Mouse (Mus musculus): ENCODE data around the gene Gm4881. TPM values are rescaled to one million over a fixed set of nuclear protein-coding genes. Genes with fewer than 3 reads are reported as not detected.

The Gm4881 gene
- polyA plus RNA-seq (2014; fragmentation: Illumina TruSeq; extraction: RNeasy Lipid Tissue Mini Kit (QIAGEN cat#74804)) = not detected

GRCm38 (mm10) chr7:24944257-24944950, at the start of gene Gm4881:
Gene Gm4881, minus strand, starts transcription at chr7:24944494.

GRCm38 (mm10) chr7:24971972-24972893, 27.9 kb upstream of the Gm4881 start, which contains the start of gene Rabac1:
Gene Rabac1, minus strand, starts transcription at chr7:24972754.

GRCm38 (mm10) chr7:24902630-24903443, 41.5 kb downstream of the Gm4881 start, which contains the start of gene Arhgef1:
Gene Arhgef1, plus strand, starts transcription at chr7:24902912.

GRCm38 (mm10) chr7:24897224-24897623, 47.1 kb downstream of the Gm4881 start, which contains the start of gene Cd79a:
Gene Cd79a, plus strand, starts transcription at chr7:24897381.

GRCm38 (mm10) chr7:24883896-24884692, 60.2 kb downstream of the Gm4881 start, which contains the start of gene Rps19:
Gene Rps19, plus strand, starts transcription at chr7:24884371.

Other genes starting within 250 kb of the Gm4881 start
- not detected for gene BC049730, start 235.3 kb downstream of the Gm4881 start, polyA plus RNA-seq (2014; fragmentation: Illumina TruSeq; extraction: RNeasy Lipid Tissue Mini Kit (QIAGEN cat#74804))
- not detected for gene Gm4763, start 217.6 kb downstream of the Gm4881 start, polyA plus RNA-seq (2014; fragmentation: Illumina TruSeq; extraction: RNeasy Lipid Tissue Mini Kit (QIAGEN cat#74804))
- 0.17 TPM for gene Cd177, start 184.2 kb downstream of the Gm4881 start, polyA plus RNA-seq (2014; fragmentation: Illumina TruSeq; extraction: RNeasy Lipid Tissue Mini Kit (QIAGEN cat#74804))
- gene Ceacam10, start 167.3 kb downstream of the Gm4881 start, polyA plus RNA-seq (2014; fragmentation: Illumina TruSeq; extraction: RNeasy Lipid Tissue Mini Kit (QIAGEN cat#74804)) = 0.83 TPM
- gene Gm9844, start 82.3 kb downstream of the Gm4881 start, polyA plus RNA-seq (2014; fragmentation: Illumina TruSeq; extraction: RNeasy Lipid Tissue Mini Kit (QIAGEN cat#74804)) = not detected
- gene Lypd4, start 74.6 kb downstream of the Gm4881 start, polyA plus RNA-seq (2014; fragmentation: Illumina TruSeq; extraction: RNeasy Lipid Tissue Mini Kit (QIAGEN cat#74804)) = not detected
- not detected for gene Dmrtc2, start 74.4 kb downstream of the Gm4881 start, polyA plus RNA-seq (2014; fragmentation: Illumina TruSeq; extraction: RNeasy Lipid Tissue Mini Kit (QIAGEN cat#74804))
- 9.2 TPM for gene Rps19, start 60.1 kb downstream of the Gm4881 start, polyA plus RNA-seq (2014; fragmentation: Illumina TruSeq; extraction: RNeasy Lipid Tissue Mini Kit (QIAGEN cat#74804))
- not detected for gene Cd79a, start 47.1 kb downstream of the Gm4881 start, polyA plus RNA-seq (2014; fragmentation: Illumina TruSeq; extraction: RNeasy Lipid Tissue Mini Kit (QIAGEN cat#74804))
- 0.37 TPM for gene Arhgef1, start 41.6 kb downstream of the Gm4881 start, polyA plus RNA-seq (2014; fragmentation: Illumina TruSeq; extraction: RNeasy Lipid Tissue Mini Kit (QIAGEN cat#74804))
- gene Rabac1, start 28.3 kb upstream of the Gm4881 start, polyA plus RNA-seq (2014; fragmentation: Illumina TruSeq; extraction: RNeasy Lipid Tissue Mini Kit (QIAGEN cat#74804)) = not detected
- 0.20 TPM for gene Atp1a3, start 61.5 kb upstream of the Gm4881 start, polyA plus RNA-seq (2014; fragmentation: Illumina TruSeq; extraction: RNeasy Lipid Tissue Mini Kit (QIAGEN cat#74804))
- gene Grik5, start 127.9 kb upstream of the Gm4881 start, polyA plus RNA-seq (2014; fragmentation: Illumina TruSeq; extraction: RNeasy Lipid Tissue Mini Kit (QIAGEN cat#74804)) = 1.4 TPM
- 1.2 TPM for gene Zfp574, start 128.1 kb upstream of the Gm4881 start, polyA plus RNA-seq (2014; fragmentation: Illumina TruSeq; extraction: RNeasy Lipid Tissue Mini Kit (QIAGEN cat#74804))
- 0.86 TPM for gene Pou2f2, start 235.2 kb upstream of the Gm4881 start, polyA plus RNA-seq (2014; fragmentation: Illumina TruSeq; extraction: RNeasy Lipid Tissue Mini Kit (QIAGEN cat#74804))

All from ovary, adult 10 weeks (tissue).